Mouse (Mus musculus): ENCODE results near the gene D630045J12Rik. TPM values are rescaled to one million over a fixed set of nuclear protein-coding genes. Genes with fewer than 3 reads are reported as not detected.

D630045J12Rik gene
- total and polyA plus RNA-seq, 2 experiments from 2014 or later, result 9.7 to 42.5 TPM

GRCm38 (mm10) chr6:38256793-38257192, 3.0 kb upstream of the D630045J12Rik start:
- H3K9ac ChIP-seq (replicated peaks; ENCODE audit: low read length, poor library complexity, severe bottlenecking), result no peak overlapping the region
- no peaks in the 10 kb centered on the region for H3K36me3 ChIP-seq (ENCODE audit: insufficient read depth, low read length)
- TF ChIP-seq CTCF (IDR thresholded peaks at IDR 0.05), result no peak
- peaks cover 7% of the 10 kb centered on the region; the same call in 1 of the 2 replicates for H3K4me1 ChIP-seq (ENCODE audit: insufficient read depth, low read length)
- no peak overlapping the region for H3K4me3 ChIP-seq (ENCODE audit: low read depth, low read length)
- no peaks in the 10 kb centered on the region for H3K27me3 ChIP-seq (ENCODE audit: insufficient read depth, low read length)
- DNase-seq (ENCODE audit: low spot score) (no peak), ATAC-seq (ENCODE audit: low FRiP score) (no peak)
- WGBS, result 90% methylated on average over 4 of the region's 4 CpGs
- H3K9me3 ChIP-seq (ENCODE audit: low read length), result no peaks in the 10 kb centered on the region
- H3K27ac ChIP-seq (ENCODE audit: low read depth, low read length), result no peak overlapping the region
- H3K4me2 ChIP-seq (ENCODE audit: low read depth, low read length, poor library complexity, severe bottlenecking), result no peak overlapping the region

- H3K4me1 ChIP-seq (ENCODE audit: insufficient read depth, low read length), result peaks cover 13% of the 10 kb centered on the region; the same call in 1 of the 2 replicates
- no peaks in the 10 kb centered on the region for H3K36me3 ChIP-seq (ENCODE audit: insufficient read depth, low read length)
- no peak overlapping the region for H3K27ac ChIP-seq (ENCODE audit: low read depth, low read length)
- H3K4me2 ChIP-seq (ENCODE audit: low read depth, low read length, poor library complexity, severe bottlenecking), result no peak overlapping the region
- no peak overlapping the region for H3K9ac ChIP-seq (replicated peaks; ENCODE audit: low read length, poor library complexity, severe bottlenecking)
- H3K9me3 ChIP-seq (ENCODE audit: low read length), result no peaks in the 10 kb centered on the region
- ATAC-seq (ENCODE audit: low FRiP score) (no peak), DNase-seq (ENCODE audit: low spot score) (no peak)
- TF ChIP-seq CTCF (IDR thresholded peaks at IDR 0.05), result no peak
- WGBS, result 61% methylated on average over 2 of the region's 2 CpGs
- H3K4me3 ChIP-seq (ENCODE audit: low read depth, low read length), result no peak overlapping the region
- H3K27me3 ChIP-seq (ENCODE audit: insufficient read depth, low read length), result no peaks in the 10 kb centered on the region
Measured at GRCm38 (mm10) chr6:38255794-38256193, 2.0 kb upstream of the D630045J12Rik start.

GRCm38 (mm10) chr6:38252766-38253735, 758 bp downstream of the D630045J12Rik start:
- no peaks in the 10 kb centered on the region for H3K36me3 ChIP-seq (ENCODE audit: insufficient read depth, low read length)
- peak overlapping the region; percentile 97 for H3K27ac ChIP-seq (ENCODE audit: low read depth, low read length)
- H3K9me3 ChIP-seq (ENCODE audit: low read length), result no peaks in the 10 kb centered on the region
- DNase-seq (ENCODE audit: low spot score) (peak; percentile 24), ATAC-seq (ENCODE audit: low FRiP score) (no peak)
- H3K9ac ChIP-seq (replicated peaks; ENCODE audit: low read length, poor library complexity, severe bottlenecking), result peak overlapping the region; percentile 98
- H3K4me2 ChIP-seq (ENCODE audit: low read depth, low read length, poor library complexity, severe bottlenecking), result peak overlapping the region; percentile 75
- TF ChIP-seq CTCF (IDR thresholded peaks at IDR 0.05), result no peak
- peak overlapping the region; percentile 79 for H3K4me3 ChIP-seq (ENCODE audit: low read depth, low read length)
- WGBS, result 4% methylated on average over 19 of the region's 19 CpGs
- H3K27me3 ChIP-seq (ENCODE audit: insufficient read depth, low read length), result no peaks in the 10 kb centered on the region
- peaks cover 13% of the 10 kb centered on the region; the same call in 1 of the 2 replicates for H3K4me1 ChIP-seq (ENCODE audit: insufficient read depth, low read length)

GRCm38 (mm10) chr6:38252139-38252538, 1.7 kb downstream of the D630045J12Rik start:
- peaks cover 13% of the 10 kb centered on the region; the same call in 1 of the 2 replicates for H3K4me1 ChIP-seq (ENCODE audit: insufficient read depth, low read length)
- ATAC-seq (ENCODE audit: low FRiP score) (no peak), DNase-seq (ENCODE audit: low spot score) (no peak)
- peak overlapping the region; percentile 75 for H3K4me2 ChIP-seq (ENCODE audit: low read depth, low read length, poor library complexity, severe bottlenecking)
- H3K9ac ChIP-seq (replicated peaks; ENCODE audit: low read length, poor library complexity, severe bottlenecking), result peak overlapping the region; percentile 98
- no peaks in the 10 kb centered on the region for H3K27me3 ChIP-seq (ENCODE audit: insufficient read depth, low read length)
- no peaks in the 10 kb centered on the region for H3K36me3 ChIP-seq (ENCODE audit: insufficient read depth, low read length)
- TF ChIP-seq CTCF (IDR thresholded peaks at IDR 0.05), result no peak
- H3K9me3 ChIP-seq (ENCODE audit: low read length), result no peaks in the 10 kb centered on the region
- 56% methylated on average over 10 of the region's 10 CpGs for WGBS
- peak overlapping the region; percentile 97 for H3K27ac ChIP-seq (ENCODE audit: low read depth, low read length)
- H3K4me3 ChIP-seq (ENCODE audit: low read depth, low read length), result peak overlapping the region; percentile 79

GRCm38 (mm10) chr6:38251464-38251863, 2.3 kb downstream of the D630045J12Rik start:
- ATAC-seq (ENCODE audit: low FRiP score) (no peak), DNase-seq (ENCODE audit: low spot score) (no peak)
- WGBS, result 59% methylated on average over 4 of the region's 4 CpGs
- Histone ChIP-seq H3K9me3 (ENCODE audit: low read length) (no peaks in the 10 kb centered on the region), H3K27me3 (ENCODE audit: insufficient read depth, low read length) (no peaks in the 10 kb centered on the region), H3K27ac (ENCODE audit: low read depth, low read length) (no peak overlapping the region), H3K9ac (replicated peaks; ENCODE audit: low read length, poor library complexity, severe bottlenecking) (0 out of 2 replicates have a peak overlapping the region, but pooled peaks have one; percentile 98), H3K4me2 (ENCODE audit: low read depth, low read length, poor library complexity, severe bottlenecking) (peak overlapping the region; percentile 75), H3K4me1 (ENCODE audit: insufficient read depth, low read length) (peaks cover 13% of the 10 kb centered on the region; the same call in 1 of the 2 replicates), H3K4me3 (ENCODE audit: low read depth, low read length) (peak overlapping the region; percentile 79), H3K36me3 (ENCODE audit: insufficient read depth, low read length) (no peaks in the 10 kb centered on the region)
- TF ChIP-seq CTCF (IDR thresholded peaks at IDR 0.05), result no peak

GRCm38 (mm10) chr6:38247362-38247761, 6.4 kb downstream of the D630045J12Rik start:
- WGBS, result 87% methylated on average over 4 of the region's 4 CpGs
- no peak overlapping the region for H3K9ac ChIP-seq (replicated peaks; ENCODE audit: low read length, poor library complexity, severe bottlenecking)
- TF ChIP-seq CTCF (IDR thresholded peaks at IDR 0.05), result no peak
- H3K36me3 ChIP-seq (ENCODE audit: insufficient read depth, low read length), result no peaks in the 10 kb centered on the region
- no peak for DNase-seq (ENCODE audit: low spot score)
- peaks cover 16% of the 10 kb centered on the region; the same call in 1 of the 2 replicates for H3K4me1 ChIP-seq (ENCODE audit: insufficient read depth, low read length)
- H3K27ac ChIP-seq (ENCODE audit: low read depth, low read length), result no peak overlapping the region
- H3K9me3 ChIP-seq (ENCODE audit: low read length), result no peaks in the 10 kb centered on the region
- no peak overlapping the region for H3K4me2 ChIP-seq (ENCODE audit: low read depth, low read length, poor library complexity, severe bottlenecking)
- no peaks in the 10 kb centered on the region for H3K27me3 ChIP-seq (ENCODE audit: insufficient read depth, low read length)
- no peak overlapping the region for H3K4me3 ChIP-seq (ENCODE audit: low read depth, low read length)
- no peak for ATAC-seq (ENCODE audit: low FRiP score)

Data from midbrain, postnatal 0 days (tissue).